Mouse (Mus musculus): Measurements from ENCODE around the gene Nckap5l.

Nckap5l gene

DNA sequence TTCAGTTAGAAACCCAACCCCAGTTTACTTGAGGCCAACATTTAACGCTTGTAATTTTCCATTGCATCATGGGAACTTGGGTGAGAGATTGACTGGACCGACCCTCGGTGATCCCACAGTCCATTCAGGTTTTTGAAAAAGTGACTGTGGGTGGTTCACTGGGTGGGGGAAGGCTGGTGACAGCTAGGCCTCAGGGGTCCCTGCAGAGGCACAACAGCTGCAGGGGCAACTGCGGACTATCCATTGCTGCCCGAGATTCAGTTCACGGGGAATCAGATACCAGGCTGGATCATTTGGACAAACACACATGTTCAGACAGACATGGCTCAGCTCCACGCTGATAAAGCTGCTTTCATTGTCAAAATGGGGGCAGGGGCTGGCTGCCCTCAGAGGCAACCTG is 26.0 kb downstream of the Nckap5l start:
- DNase-seq (ENCODE audit: low spot score in 2 of 2): no peak

DNA sequence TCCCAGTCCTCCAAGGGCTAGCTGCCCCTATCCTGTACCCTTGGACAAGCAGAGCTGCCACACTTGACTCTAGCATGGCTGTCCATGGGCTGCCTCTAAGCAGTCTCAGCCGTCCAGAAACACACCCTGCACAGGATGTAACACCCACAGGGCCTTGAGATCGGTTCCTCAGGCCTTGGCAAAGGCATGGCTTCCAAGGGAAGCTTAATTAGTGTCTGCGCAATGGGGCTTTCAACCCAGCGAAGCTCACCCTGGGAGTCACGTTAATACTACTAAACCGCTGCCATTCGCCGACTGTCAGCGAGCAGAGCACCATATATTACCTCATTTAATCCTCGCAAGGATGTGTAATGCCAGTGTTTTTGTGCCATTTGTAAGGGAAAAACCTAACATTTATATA is 26.5 kb downstream of the Nckap5l start:
- DNase-seq (ENCODE audit: low spot score in 2 of 2): no peak

DNA sequence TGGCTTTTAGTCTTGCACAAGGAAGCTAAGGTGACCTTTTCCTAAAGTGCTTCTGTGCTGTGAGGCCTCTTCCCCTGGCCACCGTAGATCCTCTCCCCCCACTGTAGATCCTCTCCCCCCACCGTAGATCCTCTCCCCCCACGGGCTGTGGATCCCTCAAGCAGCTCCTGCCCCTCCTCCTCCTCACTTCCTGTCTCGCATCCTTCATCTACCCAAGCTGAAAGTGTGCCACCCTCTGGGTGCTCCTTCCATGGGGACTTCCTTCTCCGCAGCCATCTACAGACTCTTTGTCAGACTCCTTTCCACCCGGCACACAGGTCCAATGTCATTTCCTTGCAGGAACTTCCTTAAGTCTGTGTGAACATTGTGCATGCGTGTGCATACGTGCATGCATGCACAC is 27.2 kb downstream of the Nckap5l start:
- no peak for DNase-seq (ENCODE audit: low spot score in 2 of 2)

DNA sequence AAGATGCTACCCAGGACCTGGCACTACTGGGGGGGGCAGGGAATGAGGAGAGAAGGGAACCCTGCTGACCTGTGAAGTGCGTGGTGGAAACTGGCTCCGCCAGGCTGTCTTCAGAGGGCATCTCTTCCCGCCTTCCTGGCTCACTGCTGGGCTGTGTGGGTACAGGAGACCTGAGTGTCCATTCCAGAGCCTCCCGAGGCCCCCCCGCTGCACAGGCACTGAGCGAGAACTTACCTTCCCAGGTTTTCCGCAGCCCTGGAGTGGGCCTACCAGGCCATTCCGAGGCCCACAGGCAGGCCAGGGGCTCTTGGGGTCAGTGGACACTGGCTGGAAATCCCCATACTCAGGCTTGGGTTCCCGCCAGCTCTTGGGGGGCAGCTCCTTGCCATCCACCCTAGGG is 33.7 kb downstream of the Nckap5l start:
- DNase-seq (ENCODE audit: low spot score in 2 of 2): no peak

DNA sequence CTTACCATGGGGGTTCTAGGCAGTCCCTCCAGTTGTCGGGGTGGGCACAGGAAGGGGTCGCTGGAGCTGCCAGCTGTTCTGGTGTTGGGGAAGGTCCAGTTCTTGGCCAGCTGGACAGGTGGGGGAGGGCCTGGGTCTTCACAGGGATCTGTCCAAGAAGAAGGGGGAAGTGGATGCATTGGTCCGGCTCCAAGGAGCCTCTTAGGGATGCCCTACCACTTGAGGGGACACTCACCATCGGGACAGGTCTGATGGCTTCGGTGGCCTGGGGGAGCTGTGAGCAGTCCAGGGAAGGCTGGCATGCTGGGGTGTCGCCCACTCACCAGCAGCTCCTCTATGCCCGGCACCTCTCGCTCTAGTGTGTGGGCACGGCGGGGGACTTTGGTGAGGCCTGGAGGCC is 34.4 kb downstream of the Nckap5l start:
- DNase-seq (ENCODE audit: low spot score in 2 of 2): no peak

DNA sequence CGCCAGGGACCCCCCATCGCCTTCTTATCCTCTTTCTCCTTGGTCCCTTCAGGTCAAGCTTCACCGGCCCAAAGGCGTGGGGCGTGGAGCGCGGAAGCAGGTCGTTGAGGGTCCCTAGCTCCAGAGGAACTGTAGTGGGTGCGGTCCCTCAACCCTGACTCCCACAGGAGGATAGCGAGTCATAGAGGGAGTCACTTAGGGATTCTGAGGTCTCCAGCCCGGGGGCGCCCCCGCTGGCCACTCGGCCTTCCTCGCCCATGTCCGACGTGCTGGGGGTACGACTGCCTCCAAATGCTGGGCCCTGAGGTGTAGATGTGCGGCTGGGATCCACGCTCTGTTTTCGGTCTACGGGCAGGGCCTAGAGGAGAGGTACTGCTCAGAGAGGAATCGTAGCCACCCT is 35.0 kb downstream of the Nckap5l start:
- no peak for DNase-seq (ENCODE audit: low spot score in 2 of 2)

DNA sequence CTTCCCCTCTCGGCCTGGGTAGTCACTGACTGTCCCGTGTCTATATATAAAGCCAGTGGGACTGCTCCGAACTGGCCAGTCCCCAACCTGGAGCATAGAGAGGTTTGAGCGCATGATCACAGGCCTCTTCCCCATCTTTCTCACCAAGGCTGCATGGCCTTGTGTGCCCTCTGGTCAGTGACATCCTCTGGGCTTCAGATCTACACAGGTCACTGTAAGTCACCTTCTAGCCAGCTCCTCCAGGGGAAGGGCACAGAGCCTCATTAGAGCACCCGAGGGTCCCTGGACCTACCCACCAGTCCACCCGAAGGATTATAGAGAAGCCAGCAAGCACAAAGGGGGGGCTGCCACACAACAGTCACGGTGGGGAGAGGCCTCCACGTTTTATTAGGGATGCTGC is 35.9 kb downstream of the Nckap5l start:
- DNase-seq (ENCODE audit: low spot score in 2 of 2): no peak

DNA sequence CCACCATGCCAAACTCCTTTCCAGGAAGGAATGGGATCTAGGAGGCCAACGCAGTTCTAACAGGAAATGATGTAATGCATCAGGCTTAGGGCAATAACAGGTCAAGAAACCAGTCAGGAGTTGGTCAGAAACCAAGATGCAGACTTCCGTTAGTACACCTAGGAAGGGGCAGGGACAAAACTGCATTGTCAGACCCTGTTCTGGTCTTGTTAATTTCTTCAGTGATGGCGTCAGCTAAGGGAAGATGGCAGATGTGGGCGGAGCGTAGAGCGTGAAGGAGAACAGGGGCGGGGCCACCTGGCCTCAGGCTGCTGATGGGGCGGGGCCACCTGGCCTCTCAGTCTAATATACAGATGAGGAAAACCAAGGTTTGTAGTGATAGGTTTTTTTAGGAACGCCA is 36.4 kb downstream of the Nckap5l start:
- no peak for DNase-seq (ENCODE audit: low spot score in 2 of 2)

DNA sequence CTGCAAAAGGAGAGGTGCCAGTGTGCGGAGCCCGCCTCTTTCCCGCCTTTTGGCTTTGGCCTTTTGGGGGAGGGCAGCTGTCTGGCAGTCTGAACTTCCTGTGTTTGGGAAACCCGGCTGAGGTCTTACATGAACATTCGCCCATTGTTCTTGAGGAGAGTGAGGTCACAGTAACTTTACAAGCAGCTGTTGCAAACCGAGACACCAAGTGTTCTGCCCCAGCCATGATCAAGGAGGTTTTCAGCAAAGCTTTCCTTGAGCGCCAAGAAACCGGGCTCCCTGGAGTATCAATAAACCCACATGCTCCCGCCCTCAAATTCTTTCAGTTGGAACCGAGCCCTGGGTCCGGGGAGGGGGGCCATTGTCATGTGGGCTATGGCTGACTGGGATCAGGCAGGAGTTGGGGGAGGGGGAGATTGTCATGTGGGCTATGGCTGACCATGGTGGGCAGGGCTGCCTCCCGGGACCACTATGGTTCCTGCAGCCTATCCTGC is 37.0 kb downstream of the Nckap5l start:
- no peak for DNase-seq (ENCODE audit: low spot score in 2 of 2)

DNA sequence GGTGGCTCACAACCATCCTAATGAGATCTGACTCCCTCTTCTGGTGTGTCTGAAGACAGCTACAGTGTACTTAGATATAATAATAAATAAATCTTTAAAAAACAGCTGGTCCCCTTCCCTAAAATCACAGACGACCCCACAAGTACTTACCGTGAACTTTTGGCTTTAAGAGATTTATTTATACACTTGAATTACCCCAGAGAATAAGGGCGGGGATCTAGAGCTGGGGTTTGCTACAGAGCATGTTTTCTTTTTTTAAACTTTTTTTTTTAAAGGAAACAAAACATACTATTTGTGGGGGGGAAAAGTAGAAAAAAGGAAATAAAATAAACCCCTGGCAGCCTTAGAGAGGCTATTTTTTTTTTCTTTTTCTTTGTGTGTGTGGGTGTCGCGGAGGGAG is 37.4 kb downstream of the Nckap5l start:
- no peak for DNase-seq (ENCODE audit: low spot score in 2 of 2)

DNA sequence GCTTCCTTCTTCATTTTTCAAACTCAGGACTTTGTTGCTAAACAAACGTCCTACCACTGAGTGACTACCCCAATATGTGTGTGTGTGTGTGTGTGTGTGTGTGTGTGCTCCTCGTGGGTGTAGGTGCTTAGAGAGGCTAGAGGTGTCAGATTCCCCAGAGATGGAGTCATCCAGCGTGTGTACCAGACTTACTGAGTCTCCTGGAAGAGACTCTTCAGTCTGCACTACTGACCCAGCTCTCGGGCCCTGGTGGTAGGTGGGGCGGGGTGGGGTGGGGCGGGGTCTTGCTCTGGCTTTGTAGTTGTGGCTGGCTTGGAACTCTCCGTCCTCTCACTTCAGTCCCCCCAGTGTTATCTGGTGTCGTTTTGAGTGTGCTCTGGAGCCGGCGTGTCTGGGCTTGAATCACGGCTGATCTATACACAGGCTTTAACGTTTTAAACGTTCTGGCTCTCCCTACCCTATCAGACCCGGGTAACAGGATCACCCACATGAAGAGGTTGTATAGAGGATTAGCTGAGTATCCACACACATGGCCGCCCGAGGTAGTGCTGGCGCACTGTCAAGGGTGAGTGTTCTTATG is 39.8 kb downstream of the Nckap5l start:
- DNase-seq (ENCODE audit: low spot score in 2 of 2): no peak

DNA sequence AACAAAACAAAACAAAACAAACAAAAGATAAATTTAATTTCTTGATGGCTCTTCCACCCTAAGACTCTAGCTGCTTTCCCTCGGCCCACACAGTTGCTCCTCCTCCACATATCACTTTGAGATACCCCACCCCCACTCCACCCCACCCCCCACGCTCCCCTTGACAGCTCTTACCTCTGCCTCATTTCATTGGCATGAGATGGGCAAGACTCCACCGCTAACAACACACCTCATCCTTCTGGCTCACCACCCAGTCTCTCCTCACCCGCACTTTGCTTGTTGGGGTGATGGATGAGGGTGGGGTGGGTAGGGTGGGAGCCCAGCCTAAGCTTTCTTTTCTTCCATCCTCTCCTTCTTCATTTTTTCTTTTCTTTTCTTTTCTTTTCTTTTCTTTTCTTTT is 40.6 kb downstream of the Nckap5l start:
- no peak for DNase-seq (ENCODE audit: low spot score in 2 of 2)

DNA sequence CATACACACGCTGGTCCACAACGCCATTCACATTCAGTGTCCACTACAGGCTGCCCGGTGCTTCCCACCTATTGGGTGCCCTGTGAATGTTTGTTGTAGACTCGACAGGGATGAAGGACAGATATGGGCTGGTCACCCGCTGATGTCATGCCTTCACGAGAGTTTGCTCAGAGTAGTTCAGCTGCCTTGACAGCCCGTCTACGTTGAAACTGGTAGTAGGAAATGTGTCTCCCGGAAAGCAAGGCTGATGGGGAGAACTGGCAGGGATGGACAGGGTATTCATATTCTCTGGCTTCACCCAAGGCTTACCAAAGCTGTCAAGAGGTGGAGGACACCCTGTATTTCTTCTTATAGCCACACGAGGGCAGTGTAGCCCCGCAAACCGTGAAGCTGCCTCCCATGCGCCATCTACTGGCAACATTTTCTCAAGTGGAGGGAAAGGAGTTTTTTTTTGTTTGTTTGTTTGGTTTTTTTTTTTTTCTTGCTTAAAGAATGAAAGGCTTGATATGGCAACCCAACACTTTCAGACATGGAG is 41.1 kb downstream of the Nckap5l start:
- DNase-seq (ENCODE audit: low spot score in 2 of 2): peak; percentile 35 to 57

DNA sequence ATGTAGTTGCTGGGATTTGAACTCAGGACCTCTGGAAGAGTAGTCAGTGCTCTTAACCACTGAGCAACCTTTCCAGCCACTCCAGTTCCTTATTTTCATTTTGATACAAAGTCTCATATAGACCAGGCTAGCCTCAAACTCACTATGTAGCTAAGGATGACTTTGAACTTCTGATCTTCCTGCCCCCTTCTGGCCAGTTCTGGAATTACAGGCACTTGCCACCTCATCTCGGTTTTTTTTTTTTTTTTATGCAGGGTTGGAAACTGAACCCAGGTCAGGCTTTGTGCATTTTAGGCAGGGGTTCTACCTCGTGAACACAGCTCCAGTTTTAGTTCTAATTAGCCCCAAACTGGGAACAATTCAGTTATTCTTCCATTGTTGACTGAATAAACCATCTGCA is 41.8 kb downstream of the Nckap5l start:
- DNase-seq (ENCODE audit: low spot score in 2 of 2): no peak

DNA sequence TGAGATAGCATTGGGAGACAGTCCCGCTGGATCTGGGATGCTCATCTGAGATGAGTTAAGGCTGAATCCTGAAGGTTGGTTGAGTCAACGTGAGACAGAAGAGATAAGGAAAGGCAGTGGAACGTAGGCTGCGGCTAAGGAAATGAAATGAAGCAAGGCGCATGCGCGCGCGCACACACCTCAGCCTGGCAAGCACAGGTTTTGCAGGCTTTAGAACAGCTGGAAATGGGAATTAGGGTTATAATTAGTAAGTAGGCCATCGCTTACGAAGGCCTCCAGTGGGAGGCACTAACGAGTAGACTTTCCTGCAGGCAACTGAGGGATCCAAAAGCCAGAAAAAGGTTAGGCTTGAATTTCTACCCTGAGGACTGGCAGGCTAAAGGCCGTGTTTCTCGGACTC is 45.8 kb downstream of the Nckap5l start:
- DNase-seq (ENCODE audit: low spot score in 2 of 2): peak in 1 of 2 experiments; percentile 30

DNA sequence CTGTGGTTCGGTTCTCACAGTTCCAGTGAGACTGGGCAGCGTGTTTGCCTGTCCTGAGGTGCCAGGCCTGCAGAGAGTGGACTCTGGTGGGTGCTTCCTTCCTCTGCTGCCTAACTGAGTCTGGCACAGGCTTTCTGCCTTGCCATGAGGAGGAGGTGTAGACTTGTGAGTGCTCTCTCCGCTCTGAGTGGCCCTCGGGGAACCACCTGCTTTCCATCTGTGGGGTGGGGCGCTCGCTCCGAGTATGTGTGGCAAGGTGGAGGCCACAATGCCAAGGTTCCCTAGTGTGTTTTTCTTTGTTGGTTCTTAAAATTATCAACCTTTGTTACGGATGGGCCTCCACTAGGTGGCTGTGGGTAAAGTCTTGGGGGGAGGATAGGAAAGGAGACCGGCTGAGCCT is 48.7 kb downstream of the Nckap5l start:
- no peak for DNase-seq (ENCODE audit: low spot score in 2 of 2)

DNA sequence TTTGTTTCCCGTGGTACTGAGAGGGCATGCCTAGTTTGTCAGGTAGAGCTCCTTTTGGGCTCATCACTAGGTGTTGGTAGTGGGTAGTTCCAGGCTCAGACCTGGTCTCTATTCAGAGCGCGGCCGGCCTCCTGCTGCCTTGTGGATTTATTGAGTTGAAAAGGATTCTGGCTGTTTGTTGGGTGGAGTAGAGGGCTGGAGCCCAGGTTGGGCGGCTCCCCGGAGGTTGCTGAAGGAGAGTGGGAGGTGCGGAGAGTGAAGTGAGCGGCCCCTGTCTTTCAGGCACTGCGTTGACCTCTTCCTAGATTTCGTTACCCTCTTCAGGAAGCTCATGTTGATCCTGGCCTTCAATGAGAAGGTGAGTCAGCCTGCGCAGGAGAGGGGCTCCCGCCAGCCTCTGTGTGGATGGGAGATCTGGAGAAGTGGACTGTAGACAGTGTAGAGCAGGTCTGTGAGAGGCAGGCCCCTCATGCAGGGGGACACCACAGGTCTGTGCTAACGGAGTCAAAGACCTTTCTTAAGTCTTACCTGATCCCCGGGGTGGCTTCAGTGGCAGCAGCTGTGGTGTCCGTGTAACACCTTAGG is 50.5 kb downstream of the Nckap5l start:
- no peak for DNase-seq (ENCODE audit: low spot score in 2 of 2)

DNA sequence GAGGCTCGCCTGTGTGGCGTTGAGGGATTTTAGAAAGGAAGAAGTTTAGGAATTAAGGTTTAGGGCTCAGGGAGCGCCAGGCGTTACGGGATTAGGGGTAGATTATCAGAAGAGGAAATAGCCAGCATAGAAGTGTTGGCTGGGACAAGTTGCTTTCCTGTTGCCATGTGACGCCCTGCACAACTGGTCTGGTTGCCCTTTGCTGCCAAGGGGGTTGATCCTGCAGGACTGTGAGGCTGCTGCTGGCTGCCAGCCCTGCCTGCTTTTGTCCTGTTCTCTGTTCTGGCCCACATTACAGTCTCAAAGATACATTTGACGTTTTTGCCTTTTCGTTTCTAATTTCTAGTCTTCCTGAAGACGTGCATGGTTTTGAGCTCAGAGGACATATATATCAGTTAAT is 52.4 kb downstream of the Nckap5l start:
- no peak for DNase-seq (ENCODE audit: low spot score in 2 of 2)

DNA sequence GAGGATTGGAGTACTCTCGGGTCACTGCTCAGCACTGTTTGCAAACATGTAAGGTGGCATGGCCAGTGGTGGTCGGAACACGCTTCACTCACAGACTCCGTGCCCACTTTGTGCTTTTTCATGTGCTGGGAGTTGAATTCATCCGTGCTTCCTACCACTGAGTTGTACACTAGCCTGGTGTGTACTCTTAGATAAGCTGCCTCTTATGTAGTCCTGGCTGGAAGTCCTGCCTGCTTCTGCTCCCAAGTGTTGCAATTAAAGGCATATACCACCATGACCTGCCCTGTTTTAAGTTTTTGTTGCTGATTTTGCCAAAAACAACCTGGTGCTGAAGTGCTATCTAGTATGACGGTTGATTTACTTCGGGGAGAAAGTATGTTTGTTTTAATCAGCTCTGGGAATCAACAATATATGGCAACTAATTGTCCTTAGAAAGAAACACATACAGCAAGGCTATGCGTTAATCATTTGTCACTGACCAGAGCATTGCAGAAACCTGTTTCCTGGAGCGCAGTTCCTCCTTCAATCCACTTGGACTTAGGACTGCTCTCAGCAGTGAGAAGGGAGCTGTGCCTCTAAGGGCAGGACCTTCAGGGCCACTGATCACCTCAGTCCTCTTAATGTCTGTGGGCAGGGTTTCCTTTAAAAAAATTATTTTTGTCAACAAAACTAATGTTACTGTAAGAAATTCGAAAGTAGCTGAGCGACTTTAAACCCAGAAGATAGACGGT is 54.2 kb downstream of the Nckap5l start:
- DNase-seq (ENCODE audit: low spot score in 2 of 2): no peak

DNA sequence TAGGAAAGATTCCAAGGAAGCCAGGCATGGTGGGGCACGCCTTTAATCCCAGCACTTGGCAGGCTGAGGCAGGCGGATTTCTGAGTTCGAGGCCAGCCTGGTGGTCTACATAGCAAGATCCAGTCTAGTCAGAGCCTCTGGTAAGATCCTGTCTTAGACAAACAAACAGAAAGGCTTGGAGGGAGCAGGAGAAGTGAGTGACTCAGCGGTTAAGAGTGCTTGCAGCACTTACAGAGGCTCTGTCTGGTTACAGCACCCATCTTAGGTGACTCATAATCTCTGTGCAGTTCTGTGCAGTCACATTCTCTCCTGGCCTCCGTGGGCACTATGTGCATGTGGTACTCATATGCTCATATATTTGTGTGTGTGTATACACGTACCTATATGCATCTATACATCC is 56.9 kb downstream of the Nckap5l start:
- no peak for DNase-seq (ENCODE audit: low spot score in 2 of 2)

DNA sequence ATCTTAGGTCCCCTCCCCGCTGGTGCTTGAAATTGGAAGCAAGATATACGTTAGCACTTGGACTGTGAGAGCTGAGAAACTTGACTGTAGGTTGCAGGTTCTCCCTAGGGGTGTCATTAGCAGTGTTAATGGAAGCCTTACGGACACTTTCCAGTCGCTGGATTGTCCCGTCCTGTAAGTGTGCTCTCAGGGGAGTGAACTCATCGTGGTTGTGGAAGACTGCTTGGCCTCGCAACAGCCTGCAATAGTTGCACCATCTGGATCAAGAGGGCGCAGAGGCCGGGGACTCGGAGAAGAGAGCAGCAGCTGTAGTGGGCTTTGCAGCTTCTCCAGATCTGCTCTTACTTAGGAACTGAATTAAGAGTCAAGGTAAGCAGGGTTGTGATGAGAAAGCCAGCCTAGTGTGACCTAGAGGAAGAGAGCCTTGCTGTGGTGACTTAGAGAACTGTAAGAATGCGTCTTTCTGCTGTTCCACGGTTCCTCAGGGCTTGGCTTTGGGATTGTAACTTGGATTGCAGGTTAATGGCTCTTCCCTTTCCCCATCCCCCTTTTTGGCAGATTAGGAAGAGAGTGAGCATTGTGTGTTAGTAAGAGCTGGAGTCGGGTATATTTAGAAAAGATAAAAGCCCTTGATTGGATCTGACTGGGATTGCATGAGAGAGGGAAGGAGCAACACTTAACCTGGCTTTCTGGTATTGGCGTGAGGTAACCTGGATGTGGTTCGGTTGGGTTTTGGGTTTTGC is 57.9 kb downstream of the Nckap5l start:
- DNase-seq (ENCODE audit: low spot score in 2 of 2): no peak

DNA sequence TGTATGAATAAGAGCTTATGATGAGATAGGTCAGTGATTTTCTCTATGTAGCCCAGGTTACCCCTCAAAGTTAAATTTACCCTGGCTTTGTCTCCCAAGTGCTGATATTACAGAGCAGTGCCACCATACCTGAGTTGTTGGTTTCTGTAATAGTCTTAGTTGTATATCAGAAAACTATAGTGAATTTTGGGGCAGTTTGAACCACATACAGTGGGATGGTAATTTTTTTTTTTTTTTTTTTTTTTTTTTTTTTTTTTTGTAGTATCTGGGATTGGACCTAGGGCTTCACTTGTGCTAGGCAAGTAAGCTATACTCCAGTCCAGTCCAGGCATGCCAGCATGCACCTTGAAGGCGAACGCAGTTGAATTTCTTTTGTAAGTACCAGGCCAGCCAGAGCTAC is 59.9 kb downstream of the Nckap5l start:
- DNase-seq (ENCODE audit: low spot score in 2 of 2): no peak

Measured in right cerebral cortex, postnatal 36 days (tissue).